Mouse (Mus musculus) liver, embryonic 11.5 days (tissue): Measurements from ENCODE around the gene Mif. TPM values are rescaled to one million over a fixed set of nuclear protein-coding genes. Genes with fewer than 3 reads are reported as not detected.

Experiments
- ATAC-seq: fragments of 200-750 bp; cut with Nextera tagmentation; replicated peaks from 2 replicates; pipeline ENCODE4 v1.8.0; 2017; ENCODE audit warnings: moderate number of reproducible peaks, mild to moderate bottlenecking, moderate TSS enrichment, moderate library complexity; ENCODE audit not compliant: low FRiP score
- DNase-seq: peaks from one replicate; pipeline ENCODE4 v3.0.0-alpha.2; 2017; ENCODE audit warnings: low spot score
- H3K27ac ChIP-seq: fragments of 300-500 bp; sonication (generic); 2 replicates; pipeline ENCODE4 v1.5.1; 2014; ENCODE audit warnings: mild to moderate bottlenecking, low read depth, low read length, control low read depth
- H3K27me3 ChIP-seq: fragments of 300-500 bp; sonication (generic); replicated peaks from 2 replicates; pipeline ENCODE4 v1.6.1; 2014; ENCODE audit warnings: low read length, mixed read lengths; ENCODE audit not compliant: control insufficient read depth, insufficient read depth
- H3K36me3 ChIP-seq: fragments of 300-500 bp; sonication (generic); 2 replicates; pipeline ENCODE4 v1.6.1; 2014; ENCODE audit warnings: mild to moderate bottlenecking, low read length, moderate library complexity, mixed read lengths; ENCODE audit not compliant: control insufficient read depth, insufficient read depth
- H3K4me1 ChIP-seq: fragments of 300-500 bp; sonication (generic); replicated peaks from 2 replicates; pipeline ENCODE4 v1.6.1; 2014; ENCODE audit warnings: low read length, mixed read lengths; ENCODE audit not compliant: control insufficient read depth, insufficient read depth
- H3K4me2 ChIP-seq: fragments of 300-500 bp; sonication (generic); 2 replicates; pipeline ENCODE4 v1.6.1; 2014; ENCODE audit warnings: mild to moderate bottlenecking, control low read depth, moderate library complexity
- H3K4me3 ChIP-seq: fragments of 300-500 bp; sonication (generic); 2 replicates; pipeline ENCODE4 v1.5.1; 2014; ENCODE audit warnings: low read depth, low read length, control low read depth
- H3K9ac ChIP-seq: fragments of 300-500 bp; sonication (generic); 2 replicates; pipeline ENCODE4 v1.6.1; 2014; ENCODE audit warnings: low read depth, low read length, control low read depth
- H3K9me3 ChIP-seq: fragments of 300-500 bp; sonication (generic); 2 replicates; pipeline ENCODE4 v1.6.1; 2016; ENCODE audit warnings: low read length, inconsistent platforms, mixed read lengths; ENCODE audit not compliant: control insufficient read depth
- WGBS: fragments of 180-500 bp; shearing (Covaris S2); extraction: QIAGEN DNeasy Blood & Tissue Kit; methylation state at CpG from one replicate; pipeline ENCODE4 v1.1.7; 2014; 5-methylcytosine and 5-hydroxymethylcytosine counted together
- polyA plus RNA-seq: library from polyadenylated mRNA; unstranded; fragments of >200 nt; fragmentation: Nextera tagmentation; extraction: Ambion mirVana; gene quantifications from 2 replicates; pipeline ENCODE4 v1.2.1, GENCODE M21; 2014

The Mif gene
- polyA plus RNA-seq, 1 experiment from 2014 or later: 2,772 TPM

DNA sequence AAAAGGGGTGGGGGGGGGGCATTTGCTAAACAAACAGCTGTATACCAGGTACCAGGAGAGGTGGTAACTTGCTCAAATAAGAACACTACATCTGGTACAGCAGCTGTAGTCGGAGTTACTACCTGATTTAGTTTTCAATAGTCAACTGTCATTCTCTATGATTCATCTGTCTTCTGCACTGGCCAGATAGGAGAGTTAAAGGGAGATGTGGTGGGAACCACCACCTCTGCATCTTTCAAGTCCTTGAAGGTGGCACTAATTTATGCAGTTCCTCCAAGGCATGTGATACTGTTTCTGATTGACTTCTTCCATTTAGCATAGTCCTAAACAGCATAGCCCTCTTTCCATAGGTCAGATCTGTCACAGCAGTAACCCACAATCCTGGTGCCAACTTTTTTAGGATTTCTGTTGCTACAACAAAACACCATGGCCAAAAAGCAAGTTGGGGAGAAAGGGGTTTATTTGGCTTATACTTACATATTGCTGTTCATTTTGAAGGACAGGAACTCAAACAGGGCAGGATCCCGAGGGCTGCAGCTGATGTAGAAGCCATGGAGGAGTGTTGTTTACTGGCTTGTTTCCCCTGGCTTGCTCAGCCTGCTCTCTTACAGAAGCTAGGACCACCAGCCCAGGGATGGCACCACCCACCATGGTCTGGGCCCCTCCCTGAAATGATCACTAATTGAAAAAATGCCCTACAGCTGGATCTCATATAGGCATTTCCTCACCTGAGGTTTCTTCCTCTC is 30.3 kb downstream of the Mif start:
- WGBS: 57% methylated on average over 2 of the region's 2 CpGs
- Histone ChIP-seq H3K4me1 (peaks cover 10% of the 10 kb centered on the region), H3K27ac (no peak overlapping the region), H3K36me3 (no peaks in the 10 kb centered on the region), H3K4me3 (no peak overlapping the region), H3K27me3 (no peaks in the 10 kb centered on the region), H3K4me2 (no peak overlapping the region), H3K9me3 (no peaks in the 10 kb centered on the region), H3K9ac (no peak overlapping the region)
- no peak for ATAC-seq
- DNase-seq: no peak

DNA sequence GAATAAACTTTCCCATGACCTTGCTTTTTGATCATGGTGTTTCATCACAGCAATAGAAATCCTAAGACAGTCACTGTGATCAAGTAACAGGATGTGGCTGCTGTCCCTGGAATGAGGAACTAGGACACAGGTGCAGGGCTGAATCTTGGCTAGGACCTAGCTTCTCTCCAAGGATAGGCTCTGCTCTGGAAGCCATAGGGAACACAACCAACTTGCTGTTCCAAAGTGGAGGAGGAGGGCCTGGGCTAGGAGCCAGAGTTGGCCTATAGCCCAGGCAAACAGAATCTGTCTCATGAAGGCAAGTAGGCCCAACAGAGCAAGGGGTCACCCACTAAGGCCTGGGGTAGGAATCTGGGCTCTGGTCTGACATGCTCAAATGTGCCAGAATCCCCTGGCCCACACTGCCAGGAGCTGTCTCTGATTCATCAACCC is 31.5 kb downstream of the Mif start:
- ATAC-seq (no peak), DNase-seq (no peak)
- H3K9ac ChIP-seq: no peak overlapping the region

DNA sequence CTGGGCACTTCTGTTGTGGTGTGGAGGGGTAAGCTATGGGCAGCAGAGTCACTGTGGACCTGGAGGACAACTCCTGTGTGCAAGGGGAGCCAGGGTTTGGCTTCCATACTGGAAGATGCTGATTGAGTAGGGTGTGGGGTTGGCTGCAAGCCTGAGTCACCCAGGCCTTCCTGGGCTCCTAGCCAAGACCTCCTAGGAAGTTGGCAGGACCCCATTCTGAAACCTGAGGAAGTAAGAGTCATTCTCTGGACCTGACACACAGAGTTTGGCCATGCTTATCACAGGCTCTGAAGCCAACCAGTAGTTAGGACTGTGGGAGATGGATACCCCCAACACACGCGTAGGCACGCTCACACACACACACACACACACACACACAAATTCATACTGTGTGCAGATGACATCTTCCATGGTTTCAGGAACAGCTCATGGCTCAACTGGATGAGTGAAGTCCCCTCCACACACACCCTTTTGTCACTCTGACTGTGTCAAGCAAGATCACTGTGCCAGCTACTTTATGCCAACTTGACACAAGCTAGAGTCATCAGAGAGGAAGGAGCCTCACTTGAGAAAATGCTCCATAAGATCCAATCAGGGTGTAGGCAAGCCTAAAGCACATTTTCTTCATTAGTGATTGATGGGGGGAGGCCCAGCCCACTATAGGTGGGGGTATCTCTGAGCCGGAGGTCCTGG is 32.2 kb downstream of the Mif start:
- WGBS: 94% methylated on average over 4 of the region's 4 CpGs
- no peak for DNase-seq
- H3K4me2 ChIP-seq: no peak overlapping the region
- H3K9me3 ChIP-seq: no peaks in the 10 kb centered on the region
- H3K9ac ChIP-seq: no peak overlapping the region
- ATAC-seq: no peak
- no peaks in the 10 kb centered on the region for H3K4me1 ChIP-seq
- no peaks in the 10 kb centered on the region for H3K27me3 ChIP-seq
- no peak overlapping the region for H3K4me3 ChIP-seq
- H3K27ac ChIP-seq: no peak overlapping the region
- no peaks in the 10 kb centered on the region for H3K36me3 ChIP-seq

More for the DNA sequence above, 31.5 kb downstream of the Mif start:
- H3K27me3 ChIP-seq: no peaks in the 10 kb centered on the region
- H3K36me3 ChIP-seq: no peaks in the 10 kb centered on the region
- H3K4me3 ChIP-seq: no peak overlapping the region
- H3K4me1 ChIP-seq: peaks cover 2% of the 10 kb centered on the region; the same call in 1 of the 2 replicates
- no peak overlapping the region for H3K4me2 ChIP-seq
- H3K27ac ChIP-seq: no peak overlapping the region
- no peaks in the 10 kb centered on the region for H3K9me3 ChIP-seq

DNA sequence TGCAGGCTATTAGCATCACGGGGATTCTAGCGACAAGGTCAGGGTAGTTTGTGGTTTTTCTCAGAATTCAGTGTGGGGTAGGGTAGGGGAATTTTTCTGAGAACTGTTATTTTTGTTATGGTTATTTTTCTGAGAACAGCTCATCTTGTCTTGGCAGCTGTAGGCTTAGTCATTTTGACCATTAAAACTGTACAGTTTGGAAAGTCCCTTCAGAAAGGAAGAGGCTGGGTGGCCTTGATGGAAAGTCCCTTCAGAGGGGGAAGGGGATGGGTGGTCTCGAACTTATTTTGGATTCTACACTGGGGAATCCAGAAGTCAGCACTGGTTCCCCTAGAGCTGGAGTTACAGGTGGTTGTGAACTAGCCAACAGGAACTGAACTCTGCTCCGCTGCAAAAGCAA is 35.5 kb downstream of the Mif start:
- Histone ChIP-seq H3K27me3 (no peaks in the 10 kb centered on the region), H3K27ac (no peak overlapping the region), H3K9me3 (no peaks in the 10 kb centered on the region), H3K4me2 (no peak overlapping the region), H3K4me3 (no peak overlapping the region), H3K9ac (no peak overlapping the region), H3K4me1 (no peaks in the 10 kb centered on the region), H3K36me3 (no peaks in the 10 kb centered on the region)
- ATAC-seq (no peak), DNase-seq (no peak)
- WGBS: 72% methylated on average over 4 of the region's 4 CpGs

GRCm38 (mm10) chr10:75823782-75824181 is 36.3 kb downstream of the Mif start:
- Histone ChIP-seq H3K4me3 (no peak overlapping the region), H3K9me3 (no peaks in the 10 kb centered on the region), H3K27ac (no peak overlapping the region), H3K27me3 (no peaks in the 10 kb centered on the region), H3K4me1 (no peaks in the 10 kb centered on the region), H3K36me3 (no peaks in the 10 kb centered on the region), H3K9ac (no peak overlapping the region), H3K4me2 (no peak overlapping the region)
- ATAC-seq (no peak), DNase-seq (no peak)
- WGBS: 74% methylated on average over 1 of the region's 1 CpGs

DNA sequence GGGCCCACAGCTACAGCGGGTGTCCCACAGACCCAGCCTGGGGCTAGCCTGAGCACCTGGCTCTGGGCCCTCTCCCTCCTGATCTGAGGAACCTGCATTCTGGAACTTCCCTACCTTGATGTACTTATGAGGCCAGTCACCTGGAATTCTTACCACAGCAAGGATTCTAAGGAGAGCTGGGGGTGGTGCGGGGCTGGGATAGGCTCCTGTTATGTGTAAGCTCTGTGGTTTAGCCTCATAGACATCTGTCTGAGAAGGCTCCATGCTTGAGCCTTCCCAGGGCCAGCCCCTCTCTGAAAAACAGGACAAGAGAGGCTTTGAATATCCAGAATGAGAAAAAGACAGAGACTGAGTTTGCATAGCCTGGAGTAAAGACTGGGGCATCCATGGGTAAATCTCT is 37.6 kb downstream of the Mif start, which contains the start of gene Gstt4:
Gene Gstt4 (minus strand): TSS at position 101 of the 400 bp plus-strand sequence.
- DNase-seq (no peak), ATAC-seq (no peak)
- WGBS: 84% methylated on average over 2 of the region's 2 CpGs
- Histone ChIP-seq H3K27me3 (no peaks in the 10 kb centered on the region), H3K4me3 (no peak within 1 kb of the TSS), H3K4me1 (no peaks in the 10 kb centered on the region), H3K9me3 (no peaks in the 10 kb centered on the region), H3K9ac (no peak within 1 kb of the TSS), H3K36me3 (no peaks in the 10 kb centered on the region), H3K4me2 (no peak within 1 kb of the TSS), H3K27ac (no peak within 1 kb of the TSS)

DNA sequence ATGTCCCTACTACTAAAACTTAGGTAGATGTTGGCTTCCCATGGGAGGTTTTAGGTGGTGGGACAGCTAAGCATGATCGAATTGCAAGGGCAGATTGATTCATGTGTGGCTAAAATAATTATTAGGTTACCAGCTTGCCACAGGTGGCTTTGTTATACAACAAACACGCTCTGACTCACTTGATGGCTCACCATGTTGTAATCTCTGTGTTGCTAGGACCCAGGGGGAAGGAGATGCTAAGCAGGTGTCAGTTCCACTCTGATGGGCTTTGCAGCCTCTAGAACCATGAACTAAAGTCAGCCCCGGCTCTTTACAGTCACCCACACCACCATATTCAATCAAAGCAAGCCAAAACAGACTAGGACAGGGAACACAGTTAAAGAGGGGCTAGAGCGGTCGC is 40.2 kb downstream of the Mif start:
- Histone ChIP-seq H3K36me3 (no peaks in the 10 kb centered on the region), H3K4me3 (no peak overlapping the region), H3K4me1 (no peaks in the 10 kb centered on the region), H3K9me3 (no peaks in the 10 kb centered on the region), H3K4me2 (no peak overlapping the region), H3K9ac (no peak overlapping the region), H3K27ac (no peak overlapping the region), H3K27me3 (no peaks in the 10 kb centered on the region)
- no peak for DNase-seq
- ATAC-seq: no peak
- WGBS: 83% methylated on average over 5 of the region's 5 CpGs

DNA sequence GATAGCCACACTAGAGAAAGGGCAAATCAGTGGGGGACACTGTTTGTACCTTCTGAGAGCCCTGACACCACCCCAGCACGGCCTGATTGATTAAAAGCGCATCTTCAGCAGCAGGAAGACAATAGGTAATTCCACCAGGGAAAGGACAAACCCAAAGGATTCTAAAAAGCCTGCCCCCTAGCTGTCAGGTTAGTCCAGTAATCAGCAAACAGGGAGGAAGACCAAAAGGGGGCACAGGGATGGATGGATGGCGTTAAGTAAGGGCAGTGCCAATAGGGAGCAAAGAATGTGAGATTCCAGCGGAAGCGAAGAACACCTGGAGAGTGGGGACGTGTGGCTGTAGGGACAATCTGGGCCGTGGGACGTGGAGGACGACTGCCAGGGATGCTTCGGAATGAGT is 41.4 kb downstream of the Mif start:
- no peak for DNase-seq
- ATAC-seq: no peak
- no peak overlapping the region for H3K4me2 ChIP-seq
- 52% methylated on average over 10 of the region's 10 CpGs for WGBS
- H3K4me1 ChIP-seq: no peaks in the 10 kb centered on the region
- H3K27ac ChIP-seq: no peak overlapping the region
- no peaks in the 10 kb centered on the region for H3K36me3 ChIP-seq
- H3K9me3 ChIP-seq: no peaks in the 10 kb centered on the region
- no peak overlapping the region for H3K9ac ChIP-seq
- H3K4me3 ChIP-seq: no peak overlapping the region
- H3K27me3 ChIP-seq: no peaks in the 10 kb centered on the region
